Mouse (Mus musculus) gastrocnemius, postnatal 10 days (tissue): Measurements from ENCODE around the gene Snx1. TPM values are rescaled to one million over a fixed set of nuclear protein-coding genes. Genes with fewer than 3 reads are reported as not detected.

ENCODE experiments used
- DNase-seq: peaks from one replicate; pipeline ENCODE4 v3.0.0; 2021; ENCODE audit warnings: mixed read lengths
- total RNA-seq, 2 experiments: library from RNA; stranded (reverse); gene quantifications; 2 replicates each; pipeline ENCODE4 v1.2.3; 2021

Gene Snx1
- total RNA-seq, 2 experiments from 2014 or later = 36.4 to 42.5 TPM

DNA sequence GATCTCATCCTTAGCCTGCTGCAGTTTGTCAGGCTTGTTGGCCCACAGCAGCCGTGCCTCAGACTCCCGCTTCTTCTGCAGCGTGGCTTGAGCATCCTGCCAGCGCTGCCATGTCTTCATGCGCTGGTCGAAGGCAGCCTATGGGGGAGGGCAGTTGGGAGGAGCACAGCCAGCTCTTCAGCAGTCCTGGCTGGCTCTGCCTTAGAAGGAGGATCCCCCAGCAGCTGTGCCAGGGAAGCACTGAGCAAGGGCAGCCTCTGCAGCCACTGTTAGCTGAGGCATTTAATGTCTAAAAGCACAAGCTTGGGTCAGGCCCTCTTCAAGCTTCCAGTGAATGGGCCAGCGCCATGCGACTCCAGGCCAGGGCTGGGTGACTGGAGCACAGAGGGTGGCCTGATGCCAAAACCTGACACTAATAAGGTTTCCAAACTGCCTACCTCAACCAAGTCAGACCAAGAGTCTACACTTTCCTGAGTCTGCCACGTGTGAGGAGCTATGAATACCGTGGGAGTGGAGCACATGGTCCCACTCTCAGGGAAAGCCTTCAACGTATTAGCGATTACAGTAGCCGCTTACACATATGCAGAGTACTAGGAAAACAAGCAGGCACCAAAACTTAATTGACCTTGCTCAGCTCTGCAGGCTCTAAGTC, 35.7 kb downstream of the Snx1 start:
- no peak for DNase-seq

GRCm38 (mm10) chr9:66088411-66088810, 38.0 kb downstream of the Snx1 start:
- DNase-seq = peak; percentile 62

- DNase-seq = no peak
Observed at GRCm38 (mm10) chr9:66087062-66087461, 39.3 kb downstream of the Snx1 start.

- no peak for DNase-seq
Observed at GRCm38 (mm10) chr9:66084171-66084570, 42.2 kb downstream of the Snx1 start.

- no peak for DNase-seq
Observed at GRCm38 (mm10) chr9:66081999-66082398, 44.4 kb downstream of the Snx1 start.

GRCm38 (mm10) chr9:66080804-66081459, 45.5 kb downstream of the Snx1 start:
- DNase-seq = no peak

DNA sequence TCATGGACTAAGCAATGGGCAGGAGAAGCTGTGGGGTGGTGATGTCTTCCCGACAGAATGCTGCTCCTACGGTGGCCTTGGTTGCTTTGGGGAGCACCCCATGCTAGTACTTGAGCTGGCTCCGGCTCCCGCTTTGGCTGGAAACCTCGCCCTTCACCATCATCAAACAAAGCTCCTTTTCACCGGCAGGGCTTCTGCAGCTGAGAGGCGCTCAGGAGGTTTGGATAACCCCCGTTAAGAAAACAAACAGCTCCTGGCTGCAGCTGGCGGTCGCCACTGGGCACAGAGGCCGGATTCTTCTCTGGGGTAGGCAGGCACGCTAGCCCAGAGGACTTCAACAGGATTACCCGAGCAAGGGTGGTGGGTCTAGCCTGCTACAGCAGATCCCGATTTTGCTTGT, 47.9 kb downstream of the Snx1 start:
- no peak for DNase-seq

GRCm38 (mm10) chr9:66078072-66078471, 48.3 kb downstream of the Snx1 start:
- no peak for DNase-seq

- no peak for DNase-seq
Observed at GRCm38 (mm10) chr9:66072754-66073153, 53.6 kb downstream of the Snx1 start.

DNA sequence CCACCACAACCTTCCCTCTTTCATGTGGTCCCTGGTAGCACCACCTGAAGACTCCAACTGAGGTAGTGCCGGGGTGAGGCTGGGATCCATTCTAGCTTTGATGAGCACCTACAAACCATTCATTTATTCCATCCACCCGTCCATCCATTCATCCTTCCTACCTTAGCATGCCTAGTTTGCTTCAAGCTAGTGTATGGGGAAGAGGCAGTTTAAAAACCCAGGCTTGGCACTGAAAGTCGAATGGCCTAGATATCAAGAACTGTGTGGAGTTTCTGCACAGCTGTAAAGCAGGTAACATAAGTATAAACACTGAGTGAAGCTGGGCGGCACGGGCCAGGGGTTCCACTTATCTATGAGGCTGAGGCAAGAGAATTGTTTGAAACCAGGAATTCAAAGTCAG, 56.2 kb downstream of the Snx1 start:
- no peak for DNase-seq

- DNase-seq = peak; percentile 81
Observed at GRCm38 (mm10) chr9:66069583-66069982, 56.8 kb downstream of the Snx1 start, which contains the start of gene Snx22. Gene Snx22 (minus strand): TSS chr9:66069719.

- DNase-seq = peak; percentile 46
Observed at GRCm38 (mm10) chr9:66068971-66069391, 57.4 kb downstream of the Snx1 start.

- no peak for DNase-seq
Observed at GRCm38 (mm10) chr9:66068056-66068455, 58.3 kb downstream of the Snx1 start.

GRCm38 (mm10) chr9:66067542-66067941, 58.8 kb downstream of the Snx1 start:
- DNase-seq = peak; percentile 52

GRCm38 (mm10) chr9:66066791-66067190, 59.6 kb downstream of the Snx1 start:
- no peak for DNase-seq

DNA sequence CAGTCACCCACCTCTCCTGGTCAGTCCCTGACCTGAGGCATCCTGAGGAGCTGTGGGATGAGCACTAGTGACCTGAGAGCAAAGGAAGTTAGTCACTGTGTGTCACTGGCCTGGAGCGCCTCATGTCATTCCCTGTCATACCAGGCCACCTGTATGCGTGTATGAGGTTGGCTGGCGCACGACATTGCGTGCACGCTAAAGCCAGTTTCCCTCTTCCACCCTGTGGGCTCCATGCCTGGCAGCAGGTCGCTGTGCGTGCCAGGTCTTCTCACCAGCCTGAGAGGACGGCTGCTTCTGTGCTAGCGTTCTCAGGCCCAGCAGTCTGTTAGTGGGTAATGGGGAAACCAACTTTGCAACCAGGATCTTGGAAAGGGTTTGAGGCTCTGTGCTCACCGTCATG, 62.1 kb downstream of the Snx1 start:
- DNase-seq = no peak

GRCm38 (mm10) chr9:66063446-66063845, 62.9 kb downstream of the Snx1 start:
- no peak for DNase-seq

- no peak for DNase-seq
Observed at GRCm38 (mm10) chr9:66061656-66062055, 64.7 kb downstream of the Snx1 start.

DNA sequence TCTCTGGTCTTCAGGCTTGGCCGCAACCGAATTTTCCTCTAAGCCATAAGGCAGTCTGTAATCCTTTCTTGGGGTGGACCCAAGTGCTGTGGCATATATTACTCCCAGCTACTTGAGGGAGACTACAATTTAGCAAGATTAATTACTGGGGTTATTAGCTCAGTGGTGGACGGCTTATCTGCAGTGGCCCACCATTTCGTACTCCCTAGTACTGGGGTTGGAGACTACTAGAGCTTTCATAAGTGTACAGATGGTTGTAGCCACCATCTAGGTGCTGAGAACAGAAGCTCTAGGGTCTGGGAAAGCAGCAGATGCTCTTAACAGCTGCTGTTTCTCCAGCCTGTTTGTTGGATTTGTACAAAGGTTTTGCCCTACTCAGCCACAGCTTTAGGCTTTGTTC, 65.4 kb downstream of the Snx1 start:
- DNase-seq = no peak

- no peak for DNase-seq
Observed at GRCm38 (mm10) chr9:66060308-66060647, 66.1 kb downstream of the Snx1 start.

DNA sequence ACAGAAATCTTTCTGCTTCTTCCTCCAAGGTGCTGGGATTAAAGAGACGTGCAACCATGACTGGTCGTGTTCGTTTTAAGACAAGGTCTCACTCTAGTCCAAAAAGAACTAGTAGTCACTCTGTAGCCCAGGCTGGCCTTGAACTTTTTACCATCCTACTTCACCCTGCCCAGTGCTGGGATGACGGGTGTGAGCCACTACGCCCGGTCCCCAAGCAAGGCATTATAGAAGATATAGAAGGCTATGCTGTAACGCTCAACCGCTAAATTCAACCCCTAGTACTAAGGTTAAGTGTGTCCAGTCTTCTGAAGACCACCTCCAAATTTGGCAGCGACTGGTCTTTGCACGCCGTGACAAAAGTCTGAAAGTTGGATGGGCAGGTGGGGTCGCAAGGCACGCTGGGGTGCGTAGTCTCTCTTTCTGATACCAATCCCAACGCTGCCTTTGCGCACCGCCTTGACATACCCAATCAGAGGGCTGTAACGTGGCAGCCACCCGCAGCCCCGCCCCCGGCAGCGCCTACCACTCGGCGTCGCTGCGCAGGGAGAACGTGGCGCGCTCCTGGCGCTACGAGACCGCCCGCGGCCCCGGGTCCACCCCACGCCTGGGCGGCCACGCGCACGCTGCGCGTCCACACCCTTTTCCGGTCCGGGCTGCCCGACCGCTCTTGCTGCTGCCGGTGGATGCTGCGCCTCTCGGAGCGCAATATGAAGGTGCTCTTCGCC, 66.6 kb downstream of the Snx1 start, which contains the start of gene Ppib:
Gene Ppib (plus strand): TSS at position 640 of the 725 bp plus-strand sequence.
- DNase-seq = peak; percentile 97

DNA sequence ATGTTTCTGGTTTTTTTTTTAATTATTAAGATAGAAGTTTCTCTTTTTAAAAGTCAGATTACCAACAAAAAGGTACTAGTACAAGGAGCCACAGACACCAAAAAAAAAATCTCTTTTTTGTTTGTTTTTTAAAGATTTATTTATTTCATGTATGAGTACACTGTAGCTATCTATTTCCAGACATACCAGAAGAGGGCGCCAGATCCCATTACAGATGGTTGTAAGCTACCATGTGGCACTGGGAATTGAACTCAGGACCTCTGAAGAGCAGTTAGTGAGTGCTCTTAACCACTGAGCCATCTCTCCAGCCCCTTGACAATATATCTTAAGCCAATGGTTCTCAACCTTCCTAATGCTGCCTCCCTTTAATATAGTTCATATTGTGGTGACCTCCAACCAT, 72.8 kb downstream of the Snx1 start:
- no peak for DNase-seq

DNA sequence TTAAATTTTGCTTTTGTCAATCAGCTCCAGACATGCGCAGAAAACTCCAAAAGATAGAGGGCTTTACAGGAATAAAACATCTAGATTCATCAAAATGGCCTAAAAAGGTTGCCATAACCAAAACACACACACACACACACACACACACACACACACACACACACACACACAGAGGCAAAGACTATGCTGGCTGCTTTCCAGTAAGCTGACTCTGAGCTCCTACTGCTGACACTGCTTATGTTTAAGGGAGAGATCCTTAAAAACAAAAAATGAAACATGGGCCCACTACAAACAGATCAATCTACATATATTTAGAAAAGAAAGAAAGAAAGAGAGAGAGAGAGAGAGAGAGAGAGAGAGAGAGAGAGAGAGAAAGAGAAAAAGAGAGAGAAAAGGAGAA, 73.7 kb downstream of the Snx1 start:
- no peak for DNase-seq
